Mouse (Mus musculus) cerebellum, adult 2 months (tissue): ENCODE measurements at regions not wholly inside any gene's neighbourhood (a gene's known extent, or its start where the extent isn't known, plus 50 kb on each side); places are given as distances from the start of the nearest gene placed in this dataset.

Experiments used
- DNase-seq, 2 experiments: peaks; one replicate each; pipeline ENCODE4 v3.0.0; 2021
- H3K27ac ChIP-seq: fragments of 200-500 bp; 2 replicates; pipeline ENCODE4 v1.5.1; 2012; ENCODE audit warnings: low read length, control low read depth, inconsistent platforms; ENCODE audit not compliant: insufficient read depth
- H3K27me3 ChIP-seq: fragments of 200-500 bp; 2 replicates; pipeline ENCODE4 v1.6.1; 2012; ENCODE audit warnings: inconsistent platforms, mild to moderate bottlenecking, low read length, moderate library complexity; ENCODE audit not compliant: control insufficient read depth, insufficient read depth
- H3K4me1 ChIP-seq: fragments of 200-500 bp; 2 replicates; pipeline ENCODE4 v1.6.1; 2011; ENCODE audit warnings: low read length; ENCODE audit not compliant: control insufficient read depth, insufficient read depth
- H3K4me3 ChIP-seq: fragments of 200-500 bp; replicated peaks from 2 replicates; pipeline ENCODE3; 2011; ENCODE audit warnings: mild to moderate bottlenecking, low read depth, low read length, control low read depth; ENCODE audit not compliant: insufficient read depth
- CTCF ChIP-seq: fragments of 200-500 bp; IDR thresholded peaks from 2 replicates; pipeline ENCODE4 v1.5.1; 2011; ENCODE audit warnings: low read depth, mild to moderate bottlenecking, control low read depth, low read length, moderate library complexity, borderline replicate concordance; ENCODE audit not compliant: insufficient read depth
- POLR2A ChIP-seq: fragments of 200-500 bp; IDR thresholded peaks from 2 replicates; pipeline ENCODE4 v1.6.1; 2011; ENCODE audit warnings: low read length, control low read depth, borderline replicate concordance; ENCODE audit not compliant: insufficient read depth
- WGBS: fragments of 180-500 bp; shearing (Covaris S2); methylation state at CpG from one replicate; pipeline ENCODE4 v1.1.7; 2018; 5-methylcytosine and 5-hydroxymethylcytosine counted together

- H3K27me3 ChIP-seq: no peaks in the 10 kb centered on the region; the same call in 1 of the 2 replicates
- H3K27ac ChIP-seq: no peak overlapping the region
- no peak overlapping the region for H3K4me3 ChIP-seq
- DNase-seq: no peak
- WGBS: 7% methylated on average over 15 of the region's 15 CpGs
- TF ChIP-seq CTCF (no peak), POLR2A (no peak)
- H3K4me1 ChIP-seq: no peaks in the 10 kb centered on the region
These were observed 152.5 kb downstream of the Lnpk start for GRCm38 (mm10) chr2:74426746-74427145.

- 34% methylated on average over 3 of the region's 3 CpGs for WGBS
- Histone ChIP-seq H3K27ac (no peak overlapping the region), H3K4me1 (no peaks in the 10 kb centered on the region), H3K4me3 (no peak overlapping the region), H3K27me3 (no peaks in the 10 kb centered on the region; the same call in 1 of the 2 replicates)
- no peak for TF ChIP-seq POLR2A
- no peak for TF ChIP-seq CTCF
- DNase-seq: no peak
These were observed 154.5 kb downstream of the Lnpk start for GRCm38 (mm10) chr2:74424726-74425125.

DNA sequence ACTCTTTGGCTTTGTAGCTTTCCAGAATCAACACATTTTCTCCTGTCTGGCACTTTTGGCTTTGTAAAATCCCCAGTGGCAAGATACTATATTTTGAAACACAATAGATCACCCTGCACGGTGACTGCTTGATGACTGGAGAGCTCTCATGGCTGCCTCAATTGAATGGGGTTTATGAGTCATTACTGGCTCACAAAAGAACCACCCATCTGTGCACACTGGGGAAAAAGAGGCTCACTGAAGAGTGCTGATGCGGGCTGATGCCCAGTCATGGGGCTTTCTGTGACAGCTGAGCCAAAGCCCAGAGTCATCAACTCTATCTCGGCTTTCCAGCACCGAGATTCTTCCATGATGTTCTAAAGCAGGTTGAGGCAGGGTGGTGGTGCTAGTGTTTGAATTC, 163.1 kb downstream of the Lnpk start:
- Histone ChIP-seq H3K27me3 (no peaks in the 10 kb centered on the region), H3K27ac (no peak overlapping the region), H3K4me3 (no peak overlapping the region), H3K4me1 (no peaks in the 10 kb centered on the region)
- no peak for DNase-seq
- TF ChIP-seq CTCF (no peak), POLR2A (no peak)
- WGBS: 15% methylated on average over 4 of the region's 4 CpGs

DNA sequence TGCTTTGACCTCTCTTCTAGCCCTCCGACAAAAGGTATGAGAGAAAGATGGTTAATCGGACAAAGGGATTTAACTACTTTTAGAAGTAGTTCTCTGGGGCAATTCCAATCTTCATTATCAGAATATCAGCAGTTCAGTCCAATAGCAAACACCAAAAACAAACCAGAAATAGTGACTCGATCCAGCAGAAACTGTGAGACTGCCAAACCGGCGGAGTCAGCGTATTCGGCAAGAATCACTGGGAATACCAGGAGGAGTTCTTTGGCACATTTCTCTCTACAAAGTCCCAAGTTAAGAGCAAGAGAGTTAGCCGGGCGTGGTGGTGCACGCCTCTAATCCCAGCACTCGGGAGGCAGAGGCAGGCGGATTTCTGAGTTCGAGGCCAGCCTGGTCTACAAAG, 164.5 kb downstream of the Lnpk start:
- 96% methylated on average over 13 of the region's 13 CpGs for WGBS
- Histone ChIP-seq H3K4me3 (no peak overlapping the region), H3K4me1 (no peaks in the 10 kb centered on the region), H3K27me3 (no peaks in the 10 kb centered on the region), H3K27ac (no peak overlapping the region)
- TF ChIP-seq POLR2A: no peak
- TF ChIP-seq CTCF: no peak
- no peak for DNase-seq

DNA sequence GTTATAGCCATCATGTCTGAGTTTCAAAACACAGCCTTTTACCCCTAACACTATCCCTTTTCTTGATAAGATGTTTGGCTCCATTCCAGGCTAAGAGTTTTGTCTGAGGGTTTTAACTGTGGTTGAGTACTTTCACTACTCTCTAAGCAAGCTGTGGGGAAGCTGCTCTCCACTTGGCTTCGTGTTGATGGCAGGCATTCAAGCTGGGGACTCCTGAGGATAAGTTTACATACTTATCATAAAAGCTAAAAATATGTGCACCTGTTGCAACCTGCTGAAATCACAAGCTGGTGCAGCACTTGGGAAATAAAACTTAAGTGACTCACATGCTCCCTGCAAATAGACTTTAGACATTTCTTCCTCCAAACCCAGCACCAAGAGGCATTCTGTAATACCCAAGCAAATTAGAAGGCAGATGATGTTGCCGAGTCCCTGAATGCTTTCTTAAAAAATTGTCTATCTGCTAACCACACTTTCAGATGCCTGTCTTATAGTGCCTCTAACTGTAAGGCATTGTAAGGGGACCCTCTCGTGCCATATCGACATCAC, 169.3 kb downstream of the Lnpk start:
- TF ChIP-seq CTCF (no peak), POLR2A (no peak)
- H3K27me3 ChIP-seq: no peaks in the 10 kb centered on the region
- WGBS: 70% methylated on average over 4 of the region's 4 CpGs
- H3K4me1 ChIP-seq: no peaks in the 10 kb centered on the region
- no peak overlapping the region for H3K27ac ChIP-seq
- DNase-seq: no peak
- no peak overlapping the region for H3K4me3 ChIP-seq

DNA sequence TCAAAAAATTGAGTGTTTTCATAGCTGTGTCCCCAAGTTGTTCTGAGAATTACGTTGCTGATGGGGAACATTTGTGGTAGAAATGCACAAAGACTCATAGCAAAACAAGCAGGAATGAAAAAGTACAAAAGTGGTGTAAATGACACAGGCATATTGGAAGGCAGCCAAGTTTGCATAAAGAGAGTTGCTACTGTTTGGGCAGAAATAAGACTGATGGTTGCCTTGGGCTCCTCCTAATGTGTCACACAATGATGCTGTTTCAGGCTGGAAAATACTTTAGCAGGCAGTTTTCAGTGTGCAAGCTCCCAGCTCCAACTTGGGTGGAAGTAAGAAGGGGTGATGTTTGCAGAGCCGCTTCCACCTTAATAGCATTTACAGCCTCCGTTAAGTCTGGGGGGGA, 174.7 kb downstream of the Lnpk start:
- Histone ChIP-seq H3K4me1 (no peaks in the 10 kb centered on the region), H3K27ac (no peak overlapping the region), H3K27me3 (no peaks in the 10 kb centered on the region), H3K4me3 (no peak overlapping the region)
- DNase-seq: no peak
- TF ChIP-seq POLR2A: no peak
- no peak for TF ChIP-seq CTCF
- WGBS: 64% methylated on average over 3 of the region's 3 CpGs

- DNase-seq: no peak
- no peak for TF ChIP-seq CTCF
- TF ChIP-seq POLR2A: no peak
- WGBS: 78% methylated on average over 4 of the region's 4 CpGs
- Histone ChIP-seq H3K4me3 (no peak overlapping the region), H3K27me3 (no peaks in the 10 kb centered on the region), H3K27ac (no peak overlapping the region), H3K4me1 (no peaks in the 10 kb centered on the region)
These were observed 188.2 kb downstream of the Lnpk start for GRCm38 (mm10) chr2:74391064-74391463.

DNA sequence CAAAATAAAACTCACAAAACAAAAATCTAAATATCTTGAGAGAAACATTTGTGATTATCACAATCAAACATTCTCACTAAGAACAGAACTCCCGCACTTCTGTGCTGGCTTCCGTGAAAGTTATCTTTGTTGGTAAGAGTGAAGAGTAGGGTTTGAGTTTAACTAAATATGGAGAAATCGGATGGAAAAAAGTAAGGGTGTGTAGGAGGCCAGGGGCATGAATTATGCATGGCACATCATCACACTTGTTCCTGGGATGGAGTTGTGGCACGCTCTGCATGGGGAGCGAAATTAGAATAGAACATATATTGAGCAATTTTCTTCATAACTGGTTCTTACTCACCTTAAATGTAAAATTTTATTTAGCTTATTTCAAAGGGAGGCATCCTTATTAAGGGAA, 191.2 kb downstream of the Lnpk start:
- H3K4me3 ChIP-seq: no peak overlapping the region
- H3K27me3 ChIP-seq: no peaks in the 10 kb centered on the region
- no peak for TF ChIP-seq CTCF
- no peak for TF ChIP-seq POLR2A
- WGBS: 84% methylated on average over 5 of the region's 5 CpGs
- no peak for DNase-seq
- H3K27ac ChIP-seq: no peak overlapping the region
- no peaks in the 10 kb centered on the region for H3K4me1 ChIP-seq
